Mouse (Mus musculus) intestine, embryonic 16.5 days (tissue): ENCODE results near the gene Syne3. TPM values are rescaled to one million over a fixed set of nuclear protein-coding genes. Genes with fewer than 3 reads are reported as not detected.

ENCODE experiments used
- ATAC-seq: fragments of 200-750 bp; cut with Nextera tagmentation; 2 replicates; pipeline ENCODE4 v1.8.0; 2017; ENCODE audit warnings: moderate TSS enrichment, moderate library complexity
- H3K27ac ChIP-seq: fragments of 300-500 bp; sonication (generic); 2 replicates; pipeline ENCODE4 v1.5.1; 2014; ENCODE audit warnings: mild to moderate bottlenecking, low read length
- H3K27me3 ChIP-seq: fragments of 300-500 bp; sonication (generic); replicated peaks from 2 replicates; pipeline ENCODE4 v1.6.1; 2014; ENCODE audit warnings: low read length, control low read depth, mixed read lengths; ENCODE audit not compliant: control insufficient read depth, insufficient read depth
- H3K36me3 ChIP-seq: fragments of 300-500 bp; sonication (generic); 2 replicates; pipeline ENCODE4 v1.6.1; 2014; ENCODE audit warnings: low read length, control low read depth; ENCODE audit not compliant: control insufficient read depth, insufficient read depth
- H3K4me1 ChIP-seq: fragments of 300-500 bp; sonication (generic); 2 replicates; pipeline ENCODE4 v1.6.1; 2014; ENCODE audit warnings: low read length, control low read depth, mixed read lengths; ENCODE audit not compliant: control insufficient read depth, insufficient read depth
- H3K4me2 ChIP-seq: fragments of 300-500 bp; sonication (generic); 2 replicates; pipeline ENCODE4 v1.6.1; 2014; ENCODE audit warnings: low read depth, low read length, control low read depth
- H3K4me3 ChIP-seq: fragments of 300-500 bp; sonication (generic); 2 replicates; pipeline ENCODE4 v1.5.1; 2014; ENCODE audit warnings: mild to moderate bottlenecking, low read length
- H3K9ac ChIP-seq: fragments of 300-500 bp; sonication (generic); 2 replicates; pipeline ENCODE4 v1.6.1; 2014; ENCODE audit warnings: low read depth, low read length
- H3K9me3 ChIP-seq: fragments of 300-500 bp; sonication (generic); 2 replicates; pipeline ENCODE4 v1.6.1; 2016; ENCODE audit warnings: low read length, control low read depth; ENCODE audit not compliant: control insufficient read depth
- WGBS: fragments of 180-500 bp; shearing (Covaris S2); extraction: QIAGEN DNeasy Blood & Tissue Kit; methylation state at CpG from one replicate; pipeline ENCODE4 v1.1.7; 2014; 5-methylcytosine and 5-hydroxymethylcytosine counted together
- polyA plus RNA-seq: library from polyadenylated mRNA; unstranded; fragments of >200 nt; fragmentation: Nextera tagmentation; extraction: Ambion mirVana; gene quantifications from 2 replicates; pipeline ENCODE4 v1.2.1, GENCODE M21; 2015

Syne3 gene
- polyA plus RNA-seq, 1 experiment from 2014 or later = 0.51 TPM

DNA sequence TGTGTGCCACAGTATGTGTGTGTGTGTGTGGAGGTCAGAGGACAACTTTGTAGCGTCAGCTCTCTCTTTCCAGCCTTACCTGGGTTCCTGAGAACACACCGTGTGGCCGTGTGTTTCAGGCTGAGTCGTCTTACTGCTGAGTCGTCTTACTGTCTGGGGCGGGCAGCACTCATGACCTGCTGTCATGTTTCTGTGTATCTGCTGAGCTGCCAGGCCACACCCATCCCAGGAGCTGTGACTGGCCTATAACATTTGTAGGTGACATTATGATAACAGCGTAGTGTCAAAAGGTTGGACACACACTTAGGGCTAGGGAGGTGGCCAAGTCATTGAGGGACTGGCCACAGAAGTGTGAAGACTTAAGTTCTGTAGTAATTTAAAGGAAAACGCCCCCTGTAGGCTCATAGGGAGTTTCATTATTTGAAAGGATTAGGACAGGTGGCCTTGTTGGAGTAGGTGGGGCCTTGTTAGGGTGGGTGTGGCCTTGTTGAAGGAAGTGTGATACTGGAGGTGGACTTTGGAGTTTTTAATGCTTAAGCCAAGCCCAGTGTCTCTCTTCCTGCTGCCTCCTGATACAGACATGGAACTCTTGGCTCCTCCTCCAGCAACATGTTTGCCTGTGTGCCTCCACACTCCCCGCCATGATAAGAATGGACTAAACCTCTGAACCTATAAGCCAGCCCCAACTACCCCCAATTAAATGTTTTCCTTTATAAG is 13.4 kb downstream of the Syne3 start:
- H3K27me3 ChIP-seq = no peaks in the 10 kb centered on the region; the same call in 1 of the 2 replicates
- peak; percentile 39 for ATAC-seq
- H3K4me3 ChIP-seq = no peak overlapping the region
- H3K4me2 ChIP-seq = no peak overlapping the region
- H3K9ac ChIP-seq = no peak overlapping the region
- H3K27ac ChIP-seq = no peak overlapping the region
- WGBS = 82% methylated on average over 9 of the region's 9 CpGs
- no peaks in the 10 kb centered on the region for H3K36me3 ChIP-seq
- H3K4me1 ChIP-seq = peaks cover 14% of the 10 kb centered on the region; the same call in 1 of the 2 replicates
- no peaks in the 10 kb centered on the region for H3K9me3 ChIP-seq

GRCm38 (mm10) chr12:104995259-104995876 is 14.2 kb downstream of the Syne3 start:
- no peaks in the 10 kb centered on the region; the same call in 1 of the 2 replicates for H3K27me3 ChIP-seq
- ATAC-seq = no peak

DNA sequence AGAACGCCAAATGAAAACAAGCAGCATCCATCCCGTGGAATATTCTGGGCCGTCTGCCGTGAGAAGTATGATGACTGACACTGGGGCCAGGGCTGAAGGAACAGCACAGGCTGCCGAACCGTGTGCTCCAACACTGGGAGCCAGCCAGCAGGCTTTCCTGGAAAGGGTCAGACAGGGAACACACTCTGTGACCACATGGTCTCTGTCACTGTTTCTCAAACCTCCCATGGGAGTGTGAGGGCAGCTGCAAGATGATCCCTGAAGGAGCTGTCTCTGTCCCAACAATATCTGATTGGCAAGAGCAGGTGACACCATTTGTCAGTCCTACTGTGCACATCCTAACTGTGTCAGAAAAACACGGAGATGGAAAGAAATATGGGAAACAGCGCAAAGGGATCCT is 16.8 kb downstream of the Syne3 start:
- no peak for ATAC-seq
- H3K27me3 ChIP-seq = no peaks in the 10 kb centered on the region; the same call in 1 of the 2 replicates
- no peak overlapping the region for H3K4me2 ChIP-seq
- no peak overlapping the region for H3K9ac ChIP-seq
- no peak overlapping the region for H3K4me3 ChIP-seq
- 74% methylated on average over 8 of the region's 8 CpGs for WGBS
- H3K36me3 ChIP-seq = no peaks in the 10 kb centered on the region
- no peak overlapping the region for H3K27ac ChIP-seq
- no peaks in the 10 kb centered on the region for H3K9me3 ChIP-seq
- peaks cover 6% of the 10 kb centered on the region; the same call in 1 of the 2 replicates for H3K4me1 ChIP-seq

More at GRCm38 (mm10) chr12:104995259-104995876, 14.2 kb downstream of the Syne3 start:
- no peak overlapping the region for H3K9ac ChIP-seq
- H3K4me2 ChIP-seq = no peak overlapping the region
- no peak overlapping the region for H3K27ac ChIP-seq
- no peak overlapping the region for H3K4me3 ChIP-seq
- H3K4me1 ChIP-seq = peaks cover 9% of the 10 kb centered on the region; the same call in 1 of the 2 replicates
- 77% methylated on average over 12 of the region's 12 CpGs for WGBS
- H3K36me3 ChIP-seq = no peaks in the 10 kb centered on the region
- no peaks in the 10 kb centered on the region for H3K9me3 ChIP-seq

GRCm38 (mm10) chr12:104992123-104992741 is 17.4 kb downstream of the Syne3 start:
- Histone ChIP-seq H3K27ac (no peak overlapping the region), H3K9ac (no peak overlapping the region), H3K4me1 (peaks cover 2% of the 10 kb centered on the region; the same call in 1 of the 2 replicates), H3K27me3 (no peaks in the 10 kb centered on the region; the same call in 1 of the 2 replicates), H3K4me3 (no peak overlapping the region), H3K9me3 (no peaks in the 10 kb centered on the region), H3K4me2 (no peak overlapping the region), H3K36me3 (no peaks in the 10 kb centered on the region)
- no peak for ATAC-seq
- WGBS = 82% methylated on average over 10 of the region's 10 CpGs

- H3K9ac ChIP-seq = no peak overlapping the region
- H3K4me3 ChIP-seq = no peak overlapping the region
- H3K27me3 ChIP-seq = no peaks in the 10 kb centered on the region; the same call in 1 of the 2 replicates
- no peaks in the 10 kb centered on the region for H3K9me3 ChIP-seq
- ATAC-seq = no peak
- no peaks in the 10 kb centered on the region for H3K4me1 ChIP-seq
- H3K27ac ChIP-seq = no peak overlapping the region
- no peak overlapping the region for H3K4me2 ChIP-seq
- WGBS = 81% methylated on average over 13 of the region's 13 CpGs
- H3K36me3 ChIP-seq = no peaks in the 10 kb centered on the region
Measured at GRCm38 (mm10) chr12:104990741-104991454, 18.7 kb downstream of the Syne3 start.

DNA sequence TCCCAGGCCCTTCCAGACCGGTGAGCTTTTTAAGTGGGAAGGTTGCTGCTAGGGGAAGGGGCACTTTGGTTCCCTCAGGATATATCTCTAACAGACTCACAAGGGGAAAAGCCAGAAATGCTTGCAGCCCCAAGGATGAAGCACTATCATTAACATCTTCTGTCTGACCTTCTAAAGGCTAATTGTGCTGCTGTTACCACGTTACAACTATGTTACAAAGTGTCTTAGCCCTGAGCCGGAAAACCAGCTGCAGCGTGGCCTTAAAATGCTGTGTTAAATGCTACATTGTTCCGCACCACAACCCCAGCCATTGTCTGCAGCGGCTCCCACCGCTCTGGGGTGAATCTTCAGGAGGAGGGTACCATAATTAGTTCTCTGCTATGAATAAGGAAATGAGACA is 21.7 kb downstream of the Syne3 start:
- 75% methylated on average over 7 of the region's 7 CpGs for WGBS
- Histone ChIP-seq H3K36me3 (no peaks in the 10 kb centered on the region), H3K27ac (no peak overlapping the region), H3K4me2 (no peak overlapping the region), H3K9ac (no peak overlapping the region), H3K4me1 (no peaks in the 10 kb centered on the region), H3K4me3 (no peak overlapping the region), H3K27me3 (no peaks in the 10 kb centered on the region; the same call in 1 of the 2 replicates), H3K9me3 (0 out of 2 replicates have a peak, but pooled peaks cover 4% of the 10 kb centered on the region)
- no peak for ATAC-seq

GRCm38 (mm10) chr12:104986781-104987180 is 22.8 kb downstream of the Syne3 start:
- ATAC-seq = no peak
- WGBS = 89% methylated on average over 9 of the region's 9 CpGs
- Histone ChIP-seq H3K36me3 (no peaks in the 10 kb centered on the region), H3K9ac (no peak overlapping the region), H3K4me3 (no peak overlapping the region), H3K27ac (no peak overlapping the region), H3K4me2 (no peak overlapping the region), H3K9me3 (0 out of 2 replicates have a peak, but pooled peaks cover 4% of the 10 kb centered on the region), H3K4me1 (no peaks in the 10 kb centered on the region), H3K27me3 (no peaks in the 10 kb centered on the region)

DNA sequence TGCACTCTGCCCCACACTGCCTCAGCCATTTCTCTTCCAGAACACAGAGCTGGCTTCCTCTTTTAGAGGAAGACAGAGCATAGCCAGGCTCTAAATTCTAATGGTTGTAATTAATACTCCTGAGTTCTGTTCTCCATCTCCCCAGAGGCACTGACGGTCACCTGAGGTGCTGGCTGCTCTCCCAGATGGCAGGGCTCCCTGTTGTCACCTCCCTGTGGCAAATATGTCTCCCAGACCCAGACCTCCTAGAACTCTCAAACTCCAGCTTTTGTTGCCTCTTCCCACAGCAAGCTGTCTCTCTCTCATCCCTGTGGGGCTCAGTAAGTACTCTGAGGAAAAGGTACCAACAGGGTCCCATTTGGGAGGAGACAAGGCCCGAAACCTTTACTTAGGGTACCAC is 23.6 kb downstream of the Syne3 start:
- no peak for ATAC-seq
- Histone ChIP-seq H3K4me3 (no peak overlapping the region), H3K36me3 (no peaks in the 10 kb centered on the region), H3K27me3 (no peaks in the 10 kb centered on the region), H3K27ac (no peak overlapping the region), H3K4me2 (no peak overlapping the region), H3K9me3 (0 out of 2 replicates have a peak, but pooled peaks cover 4% of the 10 kb centered on the region), H3K9ac (no peak overlapping the region), H3K4me1 (no peaks in the 10 kb centered on the region)
- 86% methylated on average over 2 of the region's 2 CpGs for WGBS

- H3K4me2 ChIP-seq = no peak overlapping the region
- no peak overlapping the region for H3K9ac ChIP-seq
- H3K27ac ChIP-seq = no peak overlapping the region
- H3K4me1 ChIP-seq = no peaks in the 10 kb centered on the region
- H3K9me3 ChIP-seq = 0 out of 2 replicates have a peak, but pooled peaks cover 4% of the 10 kb centered on the region
- H3K4me3 ChIP-seq = no peak overlapping the region
- WGBS = 81% methylated on average over 5 of the region's 5 CpGs
- ATAC-seq = no peak
- no peaks in the 10 kb centered on the region for H3K36me3 ChIP-seq
- no peaks in the 10 kb centered on the region for H3K27me3 ChIP-seq
Measured at GRCm38 (mm10) chr12:104985088-104985487, 24.5 kb downstream of the Syne3 start.
